Mouse (Mus musculus): Measurements from ENCODE around the gene Gm21954.

GRCm38 (mm10) chr3:55461685-55462655 lies 10.0 kb downstream of the Gm21954 start:
- TF ChIP-seq POLR2A (IDR thresholded peaks at IDR 0.05; ENCODE audit: insufficient read length, low read depth), result no peak
- no peak for TF ChIP-seq MAX (IDR thresholded peaks at IDR 0.05; ENCODE audit: low read depth)
- no peak for TF ChIP-seq CEBPB (IDR thresholded peaks at IDR 0.05; ENCODE audit: insufficient read depth, poor library complexity, severe bottlenecking)
- TF ChIP-seq USF1 (IDR thresholded peaks at IDR 0.05; ENCODE audit: low read depth), result no peak
- no peak for TF ChIP-seq REST (IDR thresholded peaks at IDR 0.05; ENCODE audit: insufficient read depth, insufficient read length)
- no peak for TF ChIP-seq E2F4 (IDR thresholded peaks at IDR 0.05; ENCODE audit: insufficient read depth)
- no peak for TF ChIP-seq TCF12 (IDR thresholded peaks at IDR 0.05; ENCODE audit: insufficient read depth, poor library complexity, severe bottlenecking)
- TF ChIP-seq SRF (IDR thresholded peaks at IDR 0.05; ENCODE audit: control insufficient read depth, insufficient read length, low read depth), result no peak
- TF ChIP-seq POLR2AphosphoS2 (IDR thresholded peaks at IDR 0.05; ENCODE audit: insufficient read length, low read depth), result no peak
- TF ChIP-seq MYOG (IDR thresholded peaks at IDR 0.05; ENCODE audit: control insufficient read depth in 1 of 3, insufficient read depth in 1 of 3, insufficient read length in 2 of 3, low read depth in 2 of 3), result no peak
